Mouse (Mus musculus) testis, postnatal 10 days (tissue): ENCODE data around the gene Irf2bpl.

Source experiments
- DNase-seq: peaks from one replicate; pipeline ENCODE4 v3.0.0; 2021; ENCODE audit warnings: low spot score

Gene Irf2bpl

DNA sequence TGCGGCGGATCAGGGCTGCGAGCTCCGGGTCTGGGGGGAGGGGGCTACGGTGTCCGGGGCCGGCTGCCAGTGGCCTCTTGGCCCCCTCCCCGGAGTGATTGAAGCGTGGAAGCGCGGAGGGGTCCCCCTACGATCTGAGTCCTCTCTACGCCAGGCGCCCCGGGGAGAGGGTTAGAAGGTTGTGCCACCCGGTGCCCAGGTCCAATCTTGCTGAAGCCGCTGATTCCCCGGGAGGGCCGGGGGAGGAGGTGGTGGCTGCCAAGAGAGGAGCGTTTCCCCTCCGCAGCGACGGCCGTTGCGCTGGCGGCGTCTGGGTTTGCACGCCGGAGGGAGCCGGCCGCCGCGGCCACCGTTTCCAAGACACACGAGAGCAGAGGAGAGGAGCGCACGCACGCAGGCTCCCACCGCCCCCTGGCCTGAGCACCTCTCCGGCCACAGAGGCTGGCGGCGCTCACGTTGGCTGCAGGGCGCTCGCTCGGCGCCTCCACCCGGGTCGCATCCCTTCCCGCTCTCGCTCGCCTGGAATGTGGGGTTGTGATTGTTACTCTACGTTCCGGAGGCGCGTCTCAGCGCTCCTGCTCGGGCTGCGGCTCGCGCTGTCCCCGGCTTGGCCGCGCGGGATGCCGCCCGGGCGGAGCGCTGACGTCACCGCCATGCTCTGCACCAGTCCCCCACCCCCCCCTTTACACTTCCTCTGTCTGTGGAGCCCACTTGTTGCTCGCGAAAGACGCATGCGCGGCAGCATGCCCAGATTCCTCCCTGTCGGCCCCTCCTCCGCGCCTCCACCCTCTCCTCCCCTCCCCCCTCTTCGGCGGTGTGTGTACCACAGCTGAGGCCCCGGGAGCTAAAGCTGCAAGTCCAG lies at the start of gene Irf2bpl:
Gene Irf2bpl, minus strand, starts transcription at position 602 of the 862 bp plus-strand sequence.
- peak; percentile 100 for DNase-seq

DNA sequence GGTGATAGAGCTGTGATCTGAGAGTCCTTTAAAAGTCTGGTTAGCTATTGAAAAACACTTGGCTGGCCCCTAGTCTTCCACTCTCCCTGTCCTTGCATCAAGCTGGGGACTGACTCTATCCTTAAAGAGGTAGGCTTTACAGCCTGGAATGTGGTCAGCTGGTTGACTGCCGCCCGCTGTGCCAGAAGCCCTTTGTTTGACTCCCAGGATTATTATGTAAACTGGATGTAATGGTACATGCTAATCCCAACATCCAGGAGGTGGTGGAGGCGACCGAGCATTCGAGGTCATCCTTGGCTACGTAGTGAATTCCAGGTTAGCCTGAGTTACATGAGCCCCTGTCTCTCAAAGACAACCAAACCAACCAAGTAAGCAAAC lies 48.0 kb upstream of the Irf2bpl start:
- DNase-seq, result peak; percentile 59

- peak; percentile 86 for DNase-seq
These were observed 47.4 kb upstream of the Irf2bpl start for GRCm38 (mm10) chr12:86931919-86932574.

DNA sequence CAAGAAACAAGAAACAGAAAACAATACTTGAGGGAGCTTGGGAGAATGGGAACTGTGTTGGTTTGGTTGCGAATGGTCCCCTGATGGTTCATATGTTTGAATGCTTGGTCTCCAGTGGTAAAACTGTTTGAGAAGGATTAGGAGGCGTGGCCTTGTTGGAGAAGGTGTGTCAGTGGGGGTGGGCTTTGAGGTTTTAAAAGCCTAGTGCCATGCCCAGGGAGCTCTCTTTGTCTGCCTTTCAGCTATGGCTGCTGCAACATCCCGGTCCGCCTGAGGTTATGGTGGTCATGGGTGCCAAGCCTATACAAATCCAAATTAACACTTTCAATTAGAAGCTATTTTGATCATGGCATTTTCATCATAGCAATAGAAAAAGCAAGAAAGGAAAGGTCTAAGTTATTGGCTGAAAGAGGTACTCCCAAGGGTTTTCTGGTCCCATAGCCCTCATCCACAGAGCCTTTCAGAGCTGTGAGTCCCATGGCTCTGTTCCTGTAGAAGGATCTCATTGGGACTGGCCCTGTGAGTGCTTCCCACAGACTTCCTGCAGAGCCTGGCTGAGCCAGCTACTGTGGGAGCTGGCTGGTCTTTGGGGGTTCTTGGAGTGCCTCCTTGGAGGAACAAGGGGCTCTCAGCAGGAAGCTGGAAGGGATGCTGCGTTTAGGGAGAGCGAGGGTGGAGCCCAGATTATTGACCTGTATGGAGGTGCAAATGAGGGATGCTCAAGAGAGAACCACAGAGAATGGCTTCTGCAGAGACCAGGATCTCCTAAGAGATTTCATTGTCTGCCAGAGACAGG lies 46.5 kb upstream of the Irf2bpl start:
- DNase-seq, result no peak

DNA sequence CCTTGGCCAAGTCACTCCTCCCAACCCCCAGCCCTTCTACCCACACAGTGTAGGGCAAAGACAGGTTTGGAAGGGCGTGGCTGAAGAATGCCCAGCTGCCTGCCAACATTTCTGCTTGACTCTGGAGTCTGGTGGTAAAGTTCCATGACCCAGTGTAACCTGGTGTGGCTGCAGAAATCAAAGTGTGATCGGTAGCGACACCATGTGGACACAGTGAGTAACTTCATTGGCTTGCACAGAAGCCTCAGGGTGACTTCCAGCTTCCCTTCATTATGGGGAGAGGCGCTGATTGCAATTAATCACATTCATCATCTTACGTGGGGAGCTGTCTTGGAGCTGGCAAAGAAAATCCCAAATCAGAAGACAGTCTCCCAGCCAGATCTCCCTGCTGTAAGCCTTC lies 39.2 kb upstream of the Irf2bpl start:
- DNase-seq, result peak; percentile 84

GRCm38 (mm10) chr12:86918983-86919722 lies 34.6 kb upstream of the Irf2bpl start:
- no peak for DNase-seq

- no peak for DNase-seq
These were observed 33.9 kb upstream of the Irf2bpl start for GRCm38 (mm10) chr12:86918361-86918967.

GRCm38 (mm10) chr12:86916796-86917573 lies 32.4 kb upstream of the Irf2bpl start:
- no peak for DNase-seq

GRCm38 (mm10) chr12:86915617-86916016 lies 31.0 kb upstream of the Irf2bpl start:
- DNase-seq, result no peak

DNA sequence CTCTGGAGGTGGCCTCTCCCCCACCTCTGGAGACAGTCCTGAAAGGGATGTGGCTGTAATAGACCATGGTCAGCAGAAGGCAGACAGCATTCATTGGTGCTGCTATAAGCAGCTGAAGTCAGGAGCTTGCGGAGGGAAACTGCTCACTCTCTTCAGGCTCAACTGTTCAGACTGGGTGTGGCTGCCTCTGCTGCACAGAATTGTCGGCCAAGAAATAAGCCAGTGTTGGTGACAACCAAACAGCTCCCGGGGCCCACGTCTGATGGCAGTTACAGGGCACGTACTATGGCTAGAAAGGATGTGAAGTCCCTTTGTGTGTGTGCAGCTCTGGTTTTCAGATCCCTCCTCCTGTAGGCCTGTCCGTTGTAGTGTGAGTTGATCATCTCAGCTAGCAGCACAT lies 30.2 kb upstream of the Irf2bpl start:
- no peak for DNase-seq

DNA sequence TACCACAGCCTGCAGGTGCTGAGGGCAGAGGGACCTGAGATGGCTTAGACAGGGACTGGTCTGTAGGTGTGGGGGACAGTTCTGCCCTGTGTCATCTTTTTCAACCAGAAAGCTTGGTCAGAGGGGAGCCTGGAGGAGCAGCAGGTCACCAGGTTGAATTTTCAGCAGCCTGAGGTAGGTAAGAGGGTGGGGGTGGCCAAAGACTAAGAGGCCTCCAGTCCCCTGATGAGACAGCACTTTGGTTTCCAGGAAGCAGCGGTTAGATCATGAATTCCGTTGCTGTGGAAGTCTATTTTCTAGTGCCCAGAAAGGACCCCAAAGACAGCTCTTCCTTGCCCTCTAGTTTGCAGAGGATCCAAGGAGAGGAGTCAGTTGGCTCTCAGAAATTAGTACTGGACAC lies 29.8 kb upstream of the Irf2bpl start:
- DNase-seq, result no peak

DNA sequence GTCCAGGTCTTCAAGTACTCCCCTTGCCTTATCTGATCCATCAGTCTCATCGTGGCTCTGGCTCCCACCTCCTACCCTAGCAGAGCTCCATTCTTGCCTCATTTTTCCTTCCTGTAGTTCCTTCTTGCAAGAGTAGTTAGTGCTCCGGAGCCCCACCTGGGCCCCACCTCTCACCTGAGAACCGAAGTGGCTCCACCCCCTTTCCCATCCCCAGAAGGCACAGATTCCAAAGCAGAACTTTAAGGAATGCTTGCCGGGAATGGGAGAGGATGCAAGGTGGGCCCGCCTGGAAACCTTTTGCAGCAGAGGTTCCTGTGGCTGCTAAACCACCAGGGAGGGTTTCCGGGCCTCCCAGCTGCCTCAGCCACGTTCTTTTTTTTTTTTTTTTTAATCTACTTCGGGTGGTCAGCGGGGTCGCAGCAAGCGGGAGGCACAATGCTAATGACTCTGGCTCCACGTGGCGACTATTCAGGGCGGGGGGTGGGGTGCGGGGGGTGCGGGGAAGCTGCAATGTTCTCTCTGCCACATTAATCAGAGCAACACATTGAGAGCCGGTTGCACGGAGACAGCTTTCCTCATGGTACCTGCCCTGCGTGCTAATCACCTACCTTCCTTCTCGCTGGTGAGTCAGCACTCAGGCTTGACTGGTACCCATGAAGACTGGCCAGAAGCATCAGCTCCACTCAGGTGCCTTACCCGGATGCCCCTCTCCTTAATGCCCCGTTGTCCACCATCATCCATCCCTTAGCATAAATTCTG lies 27.9 kb upstream of the Irf2bpl start:
- DNase-seq, result no peak

DNA sequence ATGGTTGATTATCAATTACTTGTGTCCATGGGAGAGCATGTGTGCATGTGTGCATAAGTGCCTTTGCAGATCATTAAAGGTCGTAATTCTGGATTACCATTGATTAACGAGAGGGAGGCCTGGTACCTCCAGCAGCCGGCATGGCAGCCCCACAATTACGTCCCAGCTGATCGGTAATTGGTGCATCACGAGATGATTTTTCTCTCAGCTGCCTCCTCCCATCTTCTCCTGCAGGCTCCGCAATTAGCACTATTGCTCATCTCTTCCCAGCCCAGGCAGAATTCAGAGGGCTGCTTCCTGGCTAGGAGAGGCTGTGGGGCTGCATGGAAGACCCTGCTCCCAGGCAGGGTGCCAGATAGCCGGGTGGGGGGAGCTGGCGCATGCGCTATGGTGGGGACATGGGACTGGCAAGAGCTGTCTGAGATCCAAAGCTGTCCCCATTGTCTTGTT lies 26.9 kb upstream of the Irf2bpl start:
- DNase-seq, result peak; percentile 65

DNA sequence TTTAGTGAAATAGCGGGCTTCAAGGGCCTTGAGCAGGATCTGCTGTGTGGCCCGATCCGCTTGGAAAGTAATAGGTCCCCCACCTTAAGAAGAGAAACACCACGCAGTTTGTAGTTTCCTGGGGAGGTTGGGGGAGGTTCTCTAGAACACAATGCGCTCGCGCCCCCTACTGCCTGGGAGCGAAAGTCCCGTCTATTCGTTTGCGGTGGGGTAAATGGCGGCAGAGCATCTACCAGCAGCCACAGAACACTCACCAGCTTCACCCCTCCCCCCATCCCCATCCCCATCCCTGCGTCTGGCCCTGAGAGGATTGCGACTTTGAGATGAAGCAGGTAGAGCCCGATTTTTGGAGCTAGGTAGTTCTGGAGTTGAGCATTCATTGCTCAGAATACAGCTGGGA lies 21.8 kb upstream of the Irf2bpl start:
- peak; percentile 91 for DNase-seq

- DNase-seq, result no peak
These were observed 21.3 kb upstream of the Irf2bpl start for GRCm38 (mm10) chr12:86905876-86906275.

GRCm38 (mm10) chr12:86905203-86905602 lies 20.6 kb upstream of the Irf2bpl start:
- DNase-seq, result peak; percentile 71

- DNase-seq, result no peak
These were observed 19.5 kb upstream of the Irf2bpl start for GRCm38 (mm10) chr12:86903828-86904806.

DNA sequence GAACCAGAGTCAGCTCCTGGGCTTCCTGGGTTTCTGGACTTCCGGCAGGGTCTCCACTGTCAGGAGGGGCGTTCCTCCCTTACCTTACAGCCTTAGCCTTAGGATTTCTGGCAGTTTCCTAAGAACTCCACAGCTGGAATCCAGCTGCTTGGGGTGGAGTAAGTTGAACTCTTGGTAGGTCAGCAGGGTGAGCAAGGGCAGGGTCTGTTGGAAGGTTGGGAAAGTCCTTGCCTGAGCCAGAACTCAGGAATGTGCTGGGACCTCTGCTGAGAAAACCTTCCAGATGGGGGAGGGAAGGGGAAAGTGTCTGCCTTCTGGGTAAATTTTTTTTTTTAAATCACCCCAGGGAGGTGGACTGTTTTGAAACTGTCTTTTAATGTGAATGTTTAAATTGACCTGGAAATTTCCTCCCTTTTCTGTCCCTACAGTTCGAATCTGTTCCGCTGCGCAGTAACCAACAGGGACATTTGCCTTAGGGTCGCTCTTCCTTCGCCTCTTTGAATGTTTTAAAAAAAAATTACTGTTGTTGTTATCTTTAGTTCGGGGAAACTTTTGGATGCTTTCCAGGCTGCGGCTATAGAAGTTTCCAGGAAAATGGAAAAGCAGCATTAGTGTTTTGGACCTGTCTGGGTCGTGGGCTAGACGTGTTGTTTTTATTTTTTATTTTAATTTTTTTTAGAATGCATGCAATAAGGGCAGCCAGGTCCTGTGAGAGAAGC lies 15.0 kb upstream of the Irf2bpl start:
- peak; percentile 63 for DNase-seq
